Mouse (Mus musculus) CH12.LX (cell line): ENCODE measurements around the gene Per1. TPM values are rescaled to one million over a fixed set of nuclear protein-coding genes. Genes with fewer than 3 reads are reported as not detected.

ENCODE experiments used
- DNase-seq: peaks from one replicate; pipeline ENCODE4 v3.0.0-alpha.2; 2013; ENCODE audit errors: extremely low read depth
- H3K27ac ChIP-seq: 2 replicates; pipeline ENCODE4 v1.5.1; 2012; ENCODE audit warnings: low read depth, mild to moderate bottlenecking, control low read depth, moderate library complexity; ENCODE audit not compliant: insufficient read depth
- H3K27me3 ChIP-seq: replicated peaks from 2 replicates; pipeline ENCODE3; 2012; ENCODE audit warnings: inconsistent platforms
- H3K36me3 ChIP-seq, 2 experiments: replicated peaks in 1 of 2; 2 replicates each; pipeline versions ENCODE3 to v1.6.1; 2012; ENCODE audit warnings: inconsistent platforms in 1 of 2, low read length in 1 of 2, mild to moderate bottlenecking in 1 of 2, mixed read lengths in 1 of 2, moderate library complexity in 1 of 2; ENCODE audit not compliant: control insufficient read depth in 1 of 2, insufficient read depth in 1 of 2
- H3K4me1 ChIP-seq, 2 experiments: 2 replicates each; pipeline ENCODE4 v1.6.1; 2012; ENCODE audit warnings: inconsistent platforms in 1 of 2, moderate library complexity in 1 of 2; ENCODE audit not compliant: insufficient read depth in 2 of 2, control insufficient read depth in 1 of 2
- H3K4me2 ChIP-seq: 2 replicates; pipeline ENCODE4 v1.6.1; 2012; ENCODE audit warnings: low read depth, mild to moderate bottlenecking, control low read depth; ENCODE audit not compliant: poor library complexity, insufficient read depth, severe bottlenecking
- H3K4me3 ChIP-seq, 3 experiments: fragments of 150-350 bp in 1 of 3; sonication (generic) in 1 of 3; replicated peaks in 1 of 3; 2 replicates each; pipeline versions ENCODE3 to v1.5.1; 2011 to 2012; ENCODE audit warnings: low read depth in 2 of 3, low read length in 2 of 3, mild to moderate bottlenecking in 2 of 3, moderate library complexity in 2 of 3, control low read depth in 1 of 3, improper control_type of control experiment in 1 of 3, inconsistent platforms in 1 of 3, mixed read lengths in 1 of 3; ENCODE audit not compliant: poor library complexity in 1 of 3
- H3K79me2 ChIP-seq: replicated peaks from 2 replicates; pipeline ENCODE4 v1.6.1; 2012; ENCODE audit warnings: mild to moderate bottlenecking, moderate library complexity; ENCODE audit not compliant: control insufficient read depth, poor library complexity, insufficient read depth, severe bottlenecking; ENCODE audit errors: extremely low read depth
- H3K9ac ChIP-seq: 2 replicates; pipeline ENCODE4 v1.6.1; 2012; ENCODE audit warnings: low read depth, mild to moderate bottlenecking, control low read depth, moderate library complexity; ENCODE audit not compliant: insufficient read depth
- H3K9me3 ChIP-seq: replicated peaks from 2 replicates; pipeline ENCODE3; 2012; ENCODE audit warnings: low read length, inconsistent platforms, mixed read lengths
- BHLHE40 ChIP-seq: IDR thresholded peaks from 2 replicates; pipeline ENCODE4 v1.6.1; 2011; ENCODE audit warnings: mild to moderate bottlenecking, low read depth, low read length, improper control_type of control experiment
- CHD2 ChIP-seq: IDR thresholded peaks from 2 replicates; pipeline ENCODE4 v1.6.1; 2011; ENCODE audit warnings: low read length, improper control_type of control experiment
- E2F4 ChIP-seq: IDR thresholded peaks from 2 replicates; pipeline ENCODE4 v1.6.1; 2011; ENCODE audit warnings: low read depth, low read length, improper control_type of control experiment; ENCODE audit not compliant: insufficient replicate concordance
- ELF1 ChIP-seq: IDR thresholded peaks from 2 replicates; pipeline ENCODE4 v1.6.1; 2014; ENCODE audit warnings: low read depth, mild to moderate bottlenecking, inconsistent platforms, low read length, improper control_type of control experiment
- ETS1 ChIP-seq: conservative IDR thresholded peaks from 2 replicates; pipeline ENCODE4 v1.6.1; 2012; ENCODE audit warnings: low read depth, mild to moderate bottlenecking, inconsistent platforms, low read length, improper control_type of control experiment, moderate library complexity
- GABPA ChIP-seq: IDR thresholded peaks from 2 replicates; pipeline ENCODE4 v1.6.1; 2012; ENCODE audit warnings: low read depth, low read length, improper control_type of control experiment, inconsistent platforms; ENCODE audit not compliant: insufficient replicate concordance
- HCFC1 ChIP-seq: IDR thresholded peaks from 2 replicates; pipeline ENCODE4 v1.6.1; 2012; ENCODE audit warnings: low read depth, mild to moderate bottlenecking, inconsistent platforms, low read length, improper control_type of control experiment
- IRF4 ChIP-seq: IDR thresholded peaks from 2 replicates; pipeline ENCODE4 v1.6.1; 2014; ENCODE audit warnings: low read depth, mild to moderate bottlenecking, inconsistent platforms, low read length, improper control_type of control experiment
- MAX ChIP-seq: IDR thresholded peaks from 2 replicates; pipeline ENCODE4 v1.6.1; 2011; ENCODE audit warnings: low read length, improper control_type of control experiment
- MAZ ChIP-seq: IDR thresholded peaks from 2 replicates; pipeline ENCODE4 v1.6.1; 2012; ENCODE audit warnings: low read depth, mild to moderate bottlenecking, inconsistent platforms, low read length, improper control_type of control experiment, moderate library complexity
- MXI1 ChIP-seq: IDR thresholded peaks from 2 replicates; pipeline ENCODE4 v1.6.1; 2011; ENCODE audit warnings: mild to moderate bottlenecking, low read depth, low read length, improper control_type of control experiment
- MYC ChIP-seq: IDR thresholded peaks from 2 replicates; pipeline ENCODE4 v1.6.1; 2011; ENCODE audit warnings: low read depth, mild to moderate bottlenecking, improper control_type of control experiment, low read length
- NELFE ChIP-seq: IDR thresholded peaks from 2 replicates; pipeline ENCODE4 v1.6.1; 2011; ENCODE audit warnings: low read depth, low read length, improper control_type of control experiment
- NRF1 ChIP-seq: IDR thresholded peaks from 2 replicates; pipeline ENCODE4 v1.6.1; 2014; ENCODE audit warnings: low read depth, mild to moderate bottlenecking, inconsistent platforms, low read length, improper control_type of control experiment, moderate library complexity
- PAX5 ChIP-seq: IDR thresholded peaks from 2 replicates; pipeline ENCODE4 v1.6.1; 2012; ENCODE audit warnings: low read length, inconsistent platforms, mixed read lengths
- POLR2A ChIP-seq: IDR thresholded peaks from 2 replicates; pipeline ENCODE4 v1.6.1; 2011; ENCODE audit warnings: low read depth, mild to moderate bottlenecking, improper control_type of control experiment, low read length
- POLR2AphosphoS2 ChIP-seq: IDR thresholded peaks from 2 replicates; pipeline ENCODE4 v1.6.1; 2011; ENCODE audit warnings: low read depth, low read length, improper control_type of control experiment
- SIN3A ChIP-seq: IDR thresholded peaks from 2 replicates; pipeline ENCODE4 v1.6.1; 2012; ENCODE audit warnings: low read length, improper control_type of control experiment, inconsistent platforms
- TBP ChIP-seq: conservative IDR thresholded peaks from 2 replicates; pipeline ENCODE4 v1.6.1; 2011; ENCODE audit warnings: low read depth, low read length, improper control_type of control experiment
- TCF12 ChIP-seq: IDR thresholded peaks from 2 replicates; pipeline ENCODE4 v1.6.1; 2014; ENCODE audit warnings: low read depth, mild to moderate bottlenecking, inconsistent platforms, low read length, improper control_type of control experiment
- UBTF ChIP-seq: IDR thresholded peaks from 2 replicates; pipeline ENCODE4 v1.6.1; 2012; ENCODE audit warnings: low read depth, mild to moderate bottlenecking, inconsistent platforms, low read length, improper control_type of control experiment, moderate library complexity
- ZC3H11A ChIP-seq: IDR thresholded peaks from 2 replicates; pipeline ENCODE4 v1.6.1; 2012; ENCODE audit warnings: low read depth, mild to moderate bottlenecking, inconsistent platforms, low read length, improper control_type of control experiment
- ZMIZ1 ChIP-seq: IDR thresholded peaks from 2 replicates; pipeline ENCODE4 v1.6.1; 2012; ENCODE audit warnings: low read depth, mild to moderate bottlenecking, inconsistent platforms, low read length, improper control_type of control experiment
- ZNF384 ChIP-seq: IDR thresholded peaks from 2 replicates; pipeline ENCODE4 v1.6.1; 2012; ENCODE audit warnings: low read depth, low read length, improper control_type of control experiment, inconsistent platforms
- dilution Hi-C: fragments of 300-500 bp; cut with MboI; formaldehyde crosslinking; loops from 2 replicates; pipeline ENCODE4 v1.14.3; 2020; ENCODE audit warnings: low sequenced_read_pairs; ENCODE audit not compliant: extremely low pct_unique_long_range_greater_than_20kb, extremely low pct_ligation_motif_present
- in situ Hi-C: fragments of 300-500 bp; cut with MboI; formaldehyde crosslinking; loops from 3 replicates; pipeline ENCODE4 v1.14.3; 2019; ENCODE audit warnings: low sequenced_read_pairs, low pct_ligation_motif_present, low pct_unique_long_range_greater_than_20kb, mixed read lengths
- polyA plus RNA-seq: library from polyadenylated mRNA; unstranded; fragments of >175 nt; gene quantifications from 2 replicates; pipeline ENCODE4 v1.2.1, GENCODE M21; 2012; ENCODE audit warnings: low read depth; ENCODE audit not compliant: insufficient read length
- total RNA-seq, 2 experiments: library from RNA; depleted of rRNA; stranded (reverse); fragments of 300-350 nt in 1 of 2; fragments of >200 nt in 1 of 2; gene quantifications; 2 replicates each; pipeline ENCODE4 v1.2.3; 2012 to 2014

Per1 gene
- total and polyA plus RNA-seq, 3 experiments, result 2.8 to 38.3 (median 11.8) TPM

- in situ Hi-C loops (no loop called here), dilution Hi-C loops (no loop called here)
- H3K36me3 ChIP-seq, result no peaks in the 10 kb centered on the region
- no peaks in the 10 kb centered on the region for H3K79me2 ChIP-seq
- 0 out of 2 replicates have a peak overlapping the region, but pooled peaks have one; percentile 27 for H3K9ac ChIP-seq
- peaks cover 3% of the 10 kb centered on the region for H3K27me3 ChIP-seq
- no peaks in the 10 kb centered on the region for H3K9me3 ChIP-seq
- peaks cover 10 to 36% of the 10 kb centered on the region in 2 experiments for H3K4me1 ChIP-seq
- H3K4me3 ChIP-seq, result no peak overlapping the region
- H3K27ac ChIP-seq, result no peak overlapping the region
- no peak for DNase-seq
- TF ChIP-seq MAZ, result no peak
- no peak for TF ChIP-seq E2F4
- TF ChIP-seq NRF1, result no peak
- no peak for TF ChIP-seq PAX5
- TF ChIP-seq ZC3H11A, result no peak
- no peak overlapping the region for H3K4me2 ChIP-seq
Measured at GRCm38 (mm10) chr11:69067601-69068000, 27.4 kb upstream of the Per1 start.

GRCm38 (mm10) chr11:69070093-69070492, 24.9 kb upstream of the Per1 start:
- peaks cover 17 to 45% of the 10 kb centered on the region in 2 experiments for H3K4me1 ChIP-seq
- no peak for TF ChIP-seq TCF12
- 0 out of 2 replicates have a peak, but pooled peaks have one; percentile 4 for TF ChIP-seq IRF4
- peak overlapping the region; percentile 56 to 73 (median 72) for H3K4me3 ChIP-seq
- H3K4me2 ChIP-seq, result peak overlapping the region; percentile 67
- no peaks in the 10 kb centered on the region for H3K9me3 ChIP-seq
- no peaks in the 10 kb centered on the region for H3K36me3 ChIP-seq
- in situ Hi-C loops, result no loop called here
- H3K79me2 ChIP-seq, result no peaks in the 10 kb centered on the region
- H3K27me3 ChIP-seq, result peaks cover 3% of the 10 kb centered on the region
- H3K27ac ChIP-seq, result peak overlapping the region; percentile 59; the same call in 1 of the 2 replicates
- dilution Hi-C loops, result no loop called here
- DNase-seq, result no peak
- peak overlapping the region; percentile 88 for H3K9ac ChIP-seq

GRCm38 (mm10) chr11:69070590-69071222, 24.3 kb upstream of the Per1 start, which contains the start of gene Tmem107:
Gene Tmem107, plus strand, starts transcription at chr11:69070806.
- H3K79me2 ChIP-seq, result no peaks in the 10 kb centered on the region
- dilution Hi-C loops, result no loop called here
- peak within 1 kb of the TSS; percentile 85 for H3K4me2 ChIP-seq
- in situ Hi-C loops, result no loop called here
- no peaks in the 10 kb centered on the region for H3K9me3 ChIP-seq
- TF ChIP-seq POLR2A (peak; percentile 97), ZNF384 (no peak), SIN3A (peak; percentile 98), MYC (peak; percentile 94), TCF12 (peak; percentile 76), ZMIZ1 (peak; percentile 83; the same call in 1 of the 2 replicates), NRF1 (peak; percentile 89), ETS1 (no peak; the same call in 1 of the 2 replicates), TBP (peak; percentile 85), POLR2AphosphoS2 (peak; percentile 88), ELF1 (peak; percentile 8; the same call in 1 of the 2 replicates), CHD2 (peak; percentile 100), GABPA (no peak), HCFC1 (peak; percentile 64), BHLHE40 (peak; percentile 65), NELFE (peak; percentile 96), MAX (peak; percentile 88), MXI1 (peak; percentile 99), MAZ (no peak), UBTF (0 out of 2 replicates have a peak, but pooled peaks have one; percentile 0), E2F4 (peak; percentile 92; the same call in 1 of the 2 replicates)
- no peaks in the 10 kb centered on the region for H3K36me3 ChIP-seq
- peak within 1 kb of the TSS; percentile 56 to 73 (median 72) for H3K4me3 ChIP-seq
- H3K27ac ChIP-seq, result peak within 1 kb of the TSS; percentile 59
- peak; percentile 97 for DNase-seq
- H3K9ac ChIP-seq, result peak within 1 kb of the TSS; percentile 88
- H3K27me3 ChIP-seq, result peaks cover 3% of the 10 kb centered on the region
- peaks cover 17 to 45% of the 10 kb centered on the region in 2 experiments for H3K4me1 ChIP-seq
